Mouse (Mus musculus): ENCODE measurements around the gene Pcdh9. TPM values are rescaled to one million over a fixed set of nuclear protein-coding genes. Genes with fewer than 3 reads are reported as not detected.

Gene Pcdh9
- total RNA-seq, 4 experiments from 2014 or later = 161 to 184 (median 166) TPM

GRCm38 (mm10) chr14:93385090-93385489 is 505.4 kb downstream of the Pcdh9 start:
- no peak for DNase-seq (ENCODE audit: low spot score in 2 of 2)

GRCm38 (mm10) chr14:93381163-93381562 is 509.3 kb downstream of the Pcdh9 start:
- peak; percentile 33 to 38 for DNase-seq (ENCODE audit: low spot score in 2 of 2)

- DNase-seq (ENCODE audit: low spot score in 2 of 2) = no peak
Measured at GRCm38 (mm10) chr14:93380757-93381156, 509.7 kb downstream of the Pcdh9 start.

GRCm38 (mm10) chr14:93376159-93376558 is 514.3 kb downstream of the Pcdh9 start:
- DNase-seq (ENCODE audit: low spot score in 2 of 2) = no peak

GRCm38 (mm10) chr14:93374181-93374580 is 516.3 kb downstream of the Pcdh9 start:
- no peak for DNase-seq (ENCODE audit: low spot score in 2 of 2)

- DNase-seq (ENCODE audit: low spot score in 2 of 2) = no peak
Measured at GRCm38 (mm10) chr14:93354150-93354549, 536.3 kb downstream of the Pcdh9 start.

GRCm38 (mm10) chr14:93350906-93351305 is 539.6 kb downstream of the Pcdh9 start:
- DNase-seq (ENCODE audit: low spot score in 2 of 2) = peak; percentile 55 to 68

- DNase-seq (ENCODE audit: low spot score in 2 of 2) = no peak
Measured at GRCm38 (mm10) chr14:93349166-93349565, 541.3 kb downstream of the Pcdh9 start.

- no peak for DNase-seq (ENCODE audit: low spot score in 2 of 2)
Measured at GRCm38 (mm10) chr14:93347031-93347430, 543.4 kb downstream of the Pcdh9 start.

- no peak for DNase-seq (ENCODE audit: low spot score in 2 of 2)
Measured at GRCm38 (mm10) chr14:93342781-93343180, 547.7 kb downstream of the Pcdh9 start.

- DNase-seq (ENCODE audit: low spot score in 2 of 2) = no peak
Measured at GRCm38 (mm10) chr14:93341390-93341789, 549.1 kb downstream of the Pcdh9 start.

- DNase-seq (ENCODE audit: low spot score in 2 of 2) = no peak
Measured at GRCm38 (mm10) chr14:93329247-93329646, 561.2 kb downstream of the Pcdh9 start.

- DNase-seq (ENCODE audit: low spot score in 2 of 2) = no peak
Measured at GRCm38 (mm10) chr14:93317393-93317792, 573.1 kb downstream of the Pcdh9 start.

GRCm38 (mm10) chr14:93288361-93288760 is 602.1 kb downstream of the Pcdh9 start:
- no peak for DNase-seq (ENCODE audit: low spot score in 2 of 2)

GRCm38 (mm10) chr14:93287642-93288041 is 602.8 kb downstream of the Pcdh9 start:
- DNase-seq (ENCODE audit: low spot score in 2 of 2) = no peak

- no peak for DNase-seq (ENCODE audit: low spot score in 2 of 2)
Measured at GRCm38 (mm10) chr14:93285136-93285535, 605.3 kb downstream of the Pcdh9 start.

GRCm38 (mm10) chr14:93284009-93284408 is 606.5 kb downstream of the Pcdh9 start:
- DNase-seq (ENCODE audit: low spot score in 2 of 2) = no peak

- no peak for DNase-seq (ENCODE audit: low spot score in 2 of 2)
Measured at GRCm38 (mm10) chr14:93275661-93276060, 614.8 kb downstream of the Pcdh9 start.

- no peak for DNase-seq (ENCODE audit: low spot score in 2 of 2)
Measured at GRCm38 (mm10) chr14:93274767-93275166, 615.7 kb downstream of the Pcdh9 start.

- no peak for DNase-seq (ENCODE audit: low spot score in 2 of 2)
Measured at GRCm38 (mm10) chr14:93253411-93253810, 637.1 kb downstream of the Pcdh9 start.

- DNase-seq (ENCODE audit: low spot score in 2 of 2) = no peak
Measured at GRCm38 (mm10) chr14:93240263-93240662, 650.2 kb downstream of the Pcdh9 start.

GRCm38 (mm10) chr14:93234333-93234732 is 656.1 kb downstream of the Pcdh9 start:
- no peak for DNase-seq (ENCODE audit: low spot score in 2 of 2)

- no peak for DNase-seq (ENCODE audit: low spot score in 2 of 2)
Measured at GRCm38 (mm10) chr14:93233599-93233998, 656.9 kb downstream of the Pcdh9 start.

- peak; percentile 86 to 92 for DNase-seq (ENCODE audit: low spot score in 2 of 2)
Measured at GRCm38 (mm10) chr14:93214846-93215245, 675.6 kb downstream of the Pcdh9 start.
